Mouse (Mus musculus) frontal cortex, postnatal 36 days (tissue): ENCODE measurements around the gene Sox9.

Experiments used
- DNase-seq, 2 experiments: peaks; one replicate each; pipeline ENCODE4 v3.0.0; 2022; ENCODE audit warnings: low spot score in 2 of 2

Gene Sox9

GRCm38 (mm10) chr11:112781994-112782356 lies at the start of gene Sox9:
Gene Sox9, plus strand, starts transcription at chr11:112782224.
- peak; percentile 84 to 87 for DNase-seq

GRCm38 (mm10) chr11:112732401-112732800 lies 49.6 kb upstream of the Sox9 start:
- DNase-seq = peak in 1 of 2 experiments; percentile 29

- no peak for DNase-seq
These were observed 45.0 kb upstream of the Sox9 start for GRCm38 (mm10) chr11:112737071-112737470.

- DNase-seq = no peak
These were observed 42.3 kb upstream of the Sox9 start for GRCm38 (mm10) chr11:112739681-112740080.

GRCm38 (mm10) chr11:112756516-112756915 lies 25.5 kb upstream of the Sox9 start:
- DNase-seq = no peak

- no peak for DNase-seq
These were observed 24.0 kb upstream of the Sox9 start for GRCm38 (mm10) chr11:112758056-112758455.

GRCm38 (mm10) chr11:112766956-112767355 lies 15.1 kb upstream of the Sox9 start:
- DNase-seq = no peak

- DNase-seq = no peak
These were observed 14.4 kb upstream of the Sox9 start for GRCm38 (mm10) chr11:112767531-112768041.

- DNase-seq = no peak
These were observed 9.2 kb upstream of the Sox9 start for GRCm38 (mm10) chr11:112772791-112773355.

GRCm38 (mm10) chr11:112779762-112780161 lies 2.3 kb upstream of the Sox9 start:
- peak; percentile 31 to 47 for DNase-seq

GRCm38 (mm10) chr11:112780394-112780920 lies 1.6 kb upstream of the Sox9 start:
- DNase-seq = no peak

- peak; percentile 61 to 78 for DNase-seq
These were observed 751 bp upstream of the Sox9 start for GRCm38 (mm10) chr11:112781035-112781911.

- DNase-seq = peak; percentile 48 to 49
These were observed 515 bp downstream of the Sox9 start for GRCm38 (mm10) chr11:112782357-112783121.

GRCm38 (mm10) chr11:112783401-112784346 lies 1.6 kb downstream of the Sox9 start:
- peak in 1 of 2 experiments; percentile 23 for DNase-seq

- DNase-seq = no peak
These were observed 2.4 kb downstream of the Sox9 start for GRCm38 (mm10) chr11:112784347-112784902.

GRCm38 (mm10) chr11:112784903-112785381 lies 2.9 kb downstream of the Sox9 start:
- peak; percentile 31 to 35 for DNase-seq

GRCm38 (mm10) chr11:112785581-112785980 lies 3.6 kb downstream of the Sox9 start:
- DNase-seq = no peak

- no peak for DNase-seq
These were observed 4.4 kb downstream of the Sox9 start for GRCm38 (mm10) chr11:112786427-112786826.

- no peak for DNase-seq
These were observed 6.3 kb downstream of the Sox9 start for GRCm38 (mm10) chr11:112788296-112788695.

- no peak for DNase-seq
These were observed 14.4 kb downstream of the Sox9 start for GRCm38 (mm10) chr11:112796379-112796778.
